Mouse (Mus musculus): ENCODE data around the gene Fsd1l.

- TF ChIP-seq CTCF (IDR thresholded peaks at IDR 0.05; ENCODE audit: borderline replicate concordance, control insufficient read depth, extremely low read depth, insufficient read depth, low read length, poor library complexity) (no peak), POLR2A (IDR thresholded peaks at IDR 0.05; ENCODE audit: control insufficient read depth, extremely low read depth, insufficient read depth, low read length, poor library complexity) (no peak)
Observed at GRCm38 (mm10) chr4:53738956-53739616, 107.8 kb downstream of the Fsd1l start.
